Mouse (Mus musculus): ENCODE results near the gene Atp6v0a1. TPM values are rescaled to one million over a fixed set of nuclear protein-coding genes. Genes with fewer than 3 reads are reported as not detected.

Atp6v0a1 gene
- total and polyA plus RNA-seq, 2 experiments from 2014 or later, result 162 to 179 TPM

DNA sequence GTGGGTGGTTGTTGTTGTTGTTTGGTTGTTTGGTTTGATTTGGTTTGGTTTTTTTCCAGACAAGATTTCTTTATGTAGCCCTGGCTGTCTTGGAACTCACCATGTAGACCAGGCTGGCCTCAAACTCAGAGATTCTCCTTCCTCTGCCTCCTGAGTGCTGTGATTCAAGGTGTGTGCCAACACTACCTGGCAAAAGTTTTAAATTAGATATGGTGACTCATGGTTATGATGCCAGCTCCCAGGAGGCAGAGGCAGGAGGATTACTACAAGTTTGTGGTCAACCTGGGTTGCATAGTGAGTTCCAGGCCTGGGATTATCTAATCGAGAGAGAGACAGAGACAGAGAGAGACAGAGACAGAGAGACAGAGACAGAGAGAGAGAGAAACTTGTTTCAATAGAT lies 28.8 kb upstream of the Atp6v0a1 start:
- no peaks in the 10 kb centered on the region for H3K9me3 ChIP-seq (ENCODE audit: low read length)
- no peak overlapping the region for H3K27ac ChIP-seq (ENCODE audit: low read depth, low read length)
- no peak for TF ChIP-seq CTCF (IDR thresholded peaks at IDR 0.05; ENCODE audit: low read depth)
- ATAC-seq, result no peak
- no peak overlapping the region for H3K9ac ChIP-seq
- no peak for DNase-seq
- 91% methylated on average over 1 of the region's 1 CpGs for WGBS
- no peaks in the 10 kb centered on the region for H3K36me3 ChIP-seq (ENCODE audit: insufficient read depth)
- H3K27me3 ChIP-seq (ENCODE audit: insufficient read depth, low read length), result 0 out of 2 replicates have a peak, but pooled peaks cover 4% of the 10 kb centered on the region
- no peak overlapping the region for H3K4me2 ChIP-seq (ENCODE audit: low read depth)
- H3K4me1 ChIP-seq (ENCODE audit: insufficient read depth), result no peaks in the 10 kb centered on the region
- no peak overlapping the region for H3K4me3 ChIP-seq (ENCODE audit: low read depth, low read length)

GRCm38 (mm10) chr11:100981236-100981635 lies 28.0 kb upstream of the Atp6v0a1 start:
- TF ChIP-seq CTCF (IDR thresholded peaks at IDR 0.05; ENCODE audit: low read depth), result no peak
- no peak for ATAC-seq
- WGBS, result 70% methylated on average over 3 of the region's 3 CpGs
- H3K27ac ChIP-seq (ENCODE audit: low read depth, low read length), result no peak overlapping the region
- H3K36me3 ChIP-seq (ENCODE audit: insufficient read depth), result no peaks in the 10 kb centered on the region
- DNase-seq, result no peak
- 0 out of 2 replicates have a peak, but pooled peaks cover 4% of the 10 kb centered on the region for H3K27me3 ChIP-seq (ENCODE audit: insufficient read depth, low read length)
- H3K4me2 ChIP-seq (ENCODE audit: low read depth), result no peak overlapping the region
- no peaks in the 10 kb centered on the region for H3K4me1 ChIP-seq (ENCODE audit: insufficient read depth)
- no peaks in the 10 kb centered on the region for H3K9me3 ChIP-seq (ENCODE audit: low read length)
- no peak overlapping the region for H3K4me3 ChIP-seq (ENCODE audit: low read depth, low read length)
- no peak overlapping the region for H3K9ac ChIP-seq

GRCm38 (mm10) chr11:100982087-100982486 lies 27.2 kb upstream of the Atp6v0a1 start:
- Histone ChIP-seq H3K9ac (no peak overlapping the region), H3K36me3 (ENCODE audit: insufficient read depth) (no peaks in the 10 kb centered on the region), H3K4me1 (ENCODE audit: insufficient read depth) (no peaks in the 10 kb centered on the region), H3K4me3 (ENCODE audit: low read depth, low read length) (no peak overlapping the region), H3K9me3 (ENCODE audit: low read length) (no peaks in the 10 kb centered on the region), H3K27me3 (ENCODE audit: insufficient read depth, low read length) (0 out of 2 replicates have a peak, but pooled peaks cover 4% of the 10 kb centered on the region), H3K4me2 (ENCODE audit: low read depth) (no peak overlapping the region), H3K27ac (ENCODE audit: low read depth, low read length) (no peak overlapping the region)
- WGBS, result 17% methylated on average over 8 of the region's 8 CpGs
- TF ChIP-seq CTCF (IDR thresholded peaks at IDR 0.05; ENCODE audit: low read depth), result no peak
- DNase-seq, result no peak
- ATAC-seq, result no peak

DNA sequence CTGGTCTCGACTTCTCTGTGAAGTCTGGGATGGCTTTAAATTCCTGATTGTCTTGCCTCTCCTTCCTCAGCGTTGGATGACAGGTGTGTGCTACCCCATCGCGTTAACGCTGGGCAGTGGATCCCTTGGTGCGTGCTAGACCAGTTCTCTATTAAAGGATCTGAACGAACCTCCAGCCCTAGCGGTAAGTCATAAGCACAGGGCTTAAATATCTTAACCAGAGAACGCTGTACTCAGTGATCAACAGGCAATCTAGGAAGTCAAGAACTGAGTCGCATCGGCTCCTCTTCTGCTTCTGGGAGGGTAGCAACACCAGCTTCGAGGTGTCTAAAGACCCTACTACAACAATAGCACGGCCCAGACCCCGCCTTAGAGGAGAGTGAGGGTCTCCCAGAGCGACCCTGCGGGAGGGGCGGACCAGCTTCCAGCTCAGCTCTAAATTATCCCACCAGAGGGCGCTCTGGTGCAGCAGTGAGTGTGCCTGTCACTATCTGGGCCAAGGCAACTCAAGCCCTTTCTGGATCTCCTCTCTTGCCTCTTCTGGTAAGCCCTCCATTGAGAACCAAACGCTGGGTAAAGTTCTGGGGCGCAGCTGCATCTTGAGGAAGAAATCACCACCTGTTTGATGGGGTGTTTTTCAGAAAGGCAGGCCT lies 26.0 kb upstream of the Atp6v0a1 start:
- H3K27ac ChIP-seq (ENCODE audit: low read depth, low read length), result no peak overlapping the region
- H3K36me3 ChIP-seq (ENCODE audit: insufficient read depth), result no peaks in the 10 kb centered on the region
- 0 out of 2 replicates have a peak, but pooled peaks cover 4% of the 10 kb centered on the region for H3K27me3 ChIP-seq (ENCODE audit: insufficient read depth, low read length)
- no peaks in the 10 kb centered on the region for H3K9me3 ChIP-seq (ENCODE audit: low read length)
- peak; percentile 94 for TF ChIP-seq CTCF (IDR thresholded peaks at IDR 0.05; ENCODE audit: low read depth)
- no peaks in the 10 kb centered on the region for H3K4me1 ChIP-seq (ENCODE audit: insufficient read depth)
- H3K4me2 ChIP-seq (ENCODE audit: low read depth), result peak overlapping the region; percentile 54
- DNase-seq (peak; percentile 90), ATAC-seq (peak; percentile 83)
- H3K9ac ChIP-seq, result peak overlapping the region; percentile 33; the same call in 1 of the 2 replicates
- 3% methylated on average over 20 of the region's 20 CpGs for WGBS
- peak overlapping the region; percentile 29 for H3K4me3 ChIP-seq (ENCODE audit: low read depth, low read length)

GRCm38 (mm10) chr11:100983778-100984131 lies 25.5 kb upstream of the Atp6v0a1 start:
- Histone ChIP-seq H3K9ac (no peak overlapping the region), H3K4me2 (ENCODE audit: low read depth) (no peak overlapping the region), H3K27me3 (ENCODE audit: insufficient read depth, low read length) (0 out of 2 replicates have a peak, but pooled peaks cover 4% of the 10 kb centered on the region), H3K9me3 (ENCODE audit: low read length) (no peaks in the 10 kb centered on the region), H3K36me3 (ENCODE audit: insufficient read depth) (no peaks in the 10 kb centered on the region), H3K4me1 (ENCODE audit: insufficient read depth) (no peaks in the 10 kb centered on the region), H3K27ac (ENCODE audit: low read depth, low read length) (no peak overlapping the region), H3K4me3 (ENCODE audit: low read depth, low read length) (no peak overlapping the region)
- WGBS, result 78% methylated on average over 7 of the region's 7 CpGs
- no peak for ATAC-seq
- no peak for DNase-seq
- no peak for TF ChIP-seq CTCF (IDR thresholded peaks at IDR 0.05; ENCODE audit: low read depth)

- no peak for DNase-seq
- Histone ChIP-seq H3K36me3 (ENCODE audit: insufficient read depth) (no peaks in the 10 kb centered on the region), H3K9me3 (ENCODE audit: low read length) (no peaks in the 10 kb centered on the region), H3K9ac (no peak overlapping the region), H3K27ac (ENCODE audit: low read depth, low read length) (no peak overlapping the region), H3K4me2 (ENCODE audit: low read depth) (no peak overlapping the region), H3K4me1 (ENCODE audit: insufficient read depth) (no peaks in the 10 kb centered on the region), H3K4me3 (ENCODE audit: low read depth, low read length) (no peak overlapping the region), H3K27me3 (ENCODE audit: insufficient read depth, low read length) (0 out of 2 replicates have a peak, but pooled peaks cover 4% of the 10 kb centered on the region)
- ATAC-seq, result no peak
- WGBS, result 55% methylated on average over 3 of the region's 3 CpGs
- peak; percentile 16; the same call in 1 of the 2 replicates for TF ChIP-seq CTCF (IDR thresholded peaks at IDR 0.05; ENCODE audit: low read depth)
These were observed 23.6 kb upstream of the Atp6v0a1 start for GRCm38 (mm10) chr11:100985607-100986006.

GRCm38 (mm10) chr11:100988674-100989073 lies 20.6 kb upstream of the Atp6v0a1 start:
- ATAC-seq (no peak), DNase-seq (no peak)
- 88% methylated on average over 3 of the region's 3 CpGs for WGBS
- Histone ChIP-seq H3K9ac (no peak overlapping the region), H3K27me3 (ENCODE audit: insufficient read depth, low read length) (no peaks in the 10 kb centered on the region), H3K9me3 (ENCODE audit: low read length) (no peaks in the 10 kb centered on the region), H3K36me3 (ENCODE audit: insufficient read depth) (no peaks in the 10 kb centered on the region), H3K4me3 (ENCODE audit: low read depth, low read length) (no peak overlapping the region), H3K4me2 (ENCODE audit: low read depth) (no peak overlapping the region), H3K4me1 (ENCODE audit: insufficient read depth) (no peaks in the 10 kb centered on the region), H3K27ac (ENCODE audit: low read depth, low read length) (no peak overlapping the region)
- no peak for TF ChIP-seq CTCF (IDR thresholded peaks at IDR 0.05; ENCODE audit: low read depth)
